9 mouse cellular contexts compared by ENCODE assay signal in genomic region chr1:135770896-135771572, GRCm38 (mm10). TPM values are rescaled to one million over a fixed set of nuclear protein-coding genes. Genes with fewer than 3 reads are reported as not detected.
DNase-seq lines count a peak whose midpoint lies in the region; ATAC-seq lines count a peak whose summit lies in the region.
"Had no signal": no experiment of that assay in that cellular context is flagged by ENCODE, and none has a peak within 500 bp of the region (broad histone marks: within the 10 kb centered on the region; RNA-seq: fewer than 3 reads in every experiment).

No protein-coding gene starts in this region.

- intact Hi-C loops in left cerebral cortex, postnatal 10 days (cut with DNase I) = no loop called here

- 0 out of 2 replicates have a peak, but pooled peaks have one; percentile 48 for ATAC-seq in hindbrain, embryonic 15.5 days (ENCODE audit: low FRiP score, low read depth)
- ATAC-seq in hindbrain, embryonic 11.5 days (ENCODE audit: low FRiP score) = no peak
- no peak; the same call in 1 of the 2 replicates for ATAC-seq in heart, embryonic 13.5 days (ENCODE audit: extremely low read depth, insufficient number of reproducible peaks, low FRiP score, low TSS enrichment)

- H3K27me3 ChIP-seq in hindbrain, embryonic 15.5 days = no peaks in the 10 kb centered on the region
- H3K27me3 ChIP-seq in hindbrain, embryonic 11.5 days (ENCODE audit: control insufficient read depth, insufficient read depth, low read length) = no peaks in the 10 kb centered on the region
- no peaks in the 10 kb centered on the region for H3K27me3 ChIP-seq in heart, embryonic 13.5 days (replicated peaks)
- H3K27me3 ChIP-seq: CH12.LX had no signal

- H3K9me3 ChIP-seq in hindbrain, embryonic 15.5 days = no peaks in the 10 kb centered on the region
- H3K9me3 ChIP-seq in hindbrain, embryonic 11.5 days (ENCODE audit: control insufficient read depth, low read length) = no peaks in the 10 kb centered on the region
- no peaks in the 10 kb centered on the region for H3K9me3 ChIP-seq in heart, embryonic 13.5 days

- H3K27ac ChIP-seq in hindbrain, embryonic 15.5 days (replicated peaks) = no peak overlapping the region
- no peak overlapping the region for H3K27ac ChIP-seq in hindbrain, embryonic 11.5 days (ENCODE audit: low read depth, low read length)
- peak overlapping the region; percentile 77 for H3K27ac ChIP-seq in heart, embryonic 13.5 days (replicated peaks)

- WGBS in hindbrain, embryonic 15.5 days = 48% methylated on average over 12 of the region's 12 CpGs
- 74% methylated on average over 12 of the region's 12 CpGs for WGBS in hindbrain, embryonic 11.5 days
- 28% methylated on average over 12 of the region's 12 CpGs for WGBS in heart, embryonic 13.5 days

- H3K4me1 ChIP-seq in hindbrain, embryonic 15.5 days (replicated peaks) = peaks cover 34% of the 10 kb centered on the region
- 0 out of 2 replicates have a peak, but pooled peaks cover 7% of the 10 kb centered on the region for H3K4me1 ChIP-seq in hindbrain, embryonic 11.5 days (replicated peaks; ENCODE audit: control insufficient read depth, insufficient read depth, low read length)
- H3K4me1 ChIP-seq in heart, embryonic 13.5 days = peaks cover 60% of the 10 kb centered on the region

- H3K4me3 ChIP-seq in hindbrain, embryonic 15.5 days = no peak overlapping the region
- H3K4me3 ChIP-seq in hindbrain, embryonic 11.5 days (ENCODE audit: low read depth, low read length) = no peak overlapping the region
- H3K4me3 ChIP-seq in heart, embryonic 13.5 days = no peak overlapping the region

- DNase-seq in hindbrain, embryonic 11.5 days (ENCODE audit: low spot score) = no peak
- DNase-seq in adrenal gland, postnatal 36 days = peak; percentile 63 to 72
- DNase-seq in lung, postnatal 36 days = peak; percentile 75
- no peak for DNase-seq in cerebellum, adult 8-10 months
- no peak for DNase-seq in embryo, embryonic 10 days (ENCODE audit: low spot score)
- no peak for DNase-seq in left cerebral cortex, postnatal 10 days (ENCODE audit: extremely low spot score in 1 of 2, low spot score in 2 of 2)

- no peaks in the 10 kb centered on the region for H3K36me3 ChIP-seq in hindbrain, embryonic 15.5 days
- H3K36me3 ChIP-seq in hindbrain, embryonic 11.5 days (ENCODE audit: control insufficient read depth, insufficient read depth, low read length) = no peaks in the 10 kb centered on the region
- H3K36me3 ChIP-seq in heart, embryonic 13.5 days = peaks cover 26% of the 10 kb centered on the region

- H3K9ac ChIP-seq in hindbrain, embryonic 15.5 days = no peak overlapping the region
- no peak overlapping the region for H3K9ac ChIP-seq in hindbrain, embryonic 11.5 days (ENCODE audit: low read depth, low read length)
- H3K9ac ChIP-seq in heart, embryonic 13.5 days = peak overlapping the region; percentile 66

- no peak overlapping the region for H3K4me2 ChIP-seq in hindbrain, embryonic 15.5 days
- H3K4me2 ChIP-seq in hindbrain, embryonic 11.5 days (replicated peaks; ENCODE audit: low read depth, low read length) = no peak overlapping the region
- peak overlapping the region; percentile 34 for H3K4me2 ChIP-seq in heart, embryonic 13.5 days

RNA-seq across cellular contexts. Expression of gene Phlda3, which starts 5.1 kb away (rescaled TPM):
- polyA plus RNA-seq in hindbrain, embryonic 15.5 days (2015; fragmentation: Nextera tagmentation; extraction: Ambion mirVana) = 34.9 and 39.9 TPM in 2 replicates
- 18.2 and 18.6 TPM in 2 replicates for polyA plus RNA-seq in hindbrain, embryonic 11.5 days (2014; fragmentation: Nextera tagmentation; extraction: Ambion mirVana)
- total RNA-seq in adrenal gland, postnatal 36 days (2021) = 10 to 100 TPM; 45.8 to 51.9 TPM
- 67.1 and 75.3 TPM in 2 replicates for polyA plus RNA-seq in heart, embryonic 13.5 days (2015; fragmentation: Nextera tagmentation; extraction: Ambion mirVana)
- 10 to 100 TPM; 11.5 to 11.6 TPM for total RNA-seq in left cerebral cortex, postnatal 10 days (2021)

RNA-seq across cellular contexts. Expression of gene Tnni1, which starts 8.2 kb away (rescaled TPM):
- 1.3 and 1.8 TPM in 2 replicates for polyA plus RNA-seq in hindbrain, embryonic 15.5 days (2015; fragmentation: Nextera tagmentation; extraction: Ambion mirVana)
- polyA plus RNA-seq in hindbrain, embryonic 11.5 days (2014; fragmentation: Nextera tagmentation; extraction: Ambion mirVana) = 6.0 and 11.3 TPM in 2 replicates
- under 1 TPM in 1 of 2 experiments, not detected in 1; 0.33 TPM for total RNA-seq in adrenal gland, postnatal 36 days (2021)
- polyA plus RNA-seq in heart, embryonic 13.5 days (2015; fragmentation: Nextera tagmentation; extraction: Ambion mirVana) = 3,602 and 4,207 TPM in 2 replicates
- total RNA-seq in left cerebral cortex, postnatal 10 days (2021) = 1 to 10 TPM in 1 of 2 experiments, under 1 TPM in 1; 0.99 to 1.1 TPM

RNA-seq across cellular contexts. Expression of gene Lad1, which starts 47.4 kb away (rescaled TPM):
- polyA plus RNA-seq in hindbrain, embryonic 15.5 days (2015; fragmentation: Nextera tagmentation; extraction: Ambion mirVana) = 0.78 and 0.80 TPM in 2 replicates
- polyA plus RNA-seq in hindbrain, embryonic 11.5 days (2014; fragmentation: Nextera tagmentation; extraction: Ambion mirVana) = 0.96 and 1.3 TPM in 2 replicates
- total RNA-seq in adrenal gland, postnatal 36 days (2021) = not detected
- 4.0 and 4.4 TPM in 2 replicates for polyA plus RNA-seq in heart, embryonic 13.5 days (2015; fragmentation: Nextera tagmentation; extraction: Ambion mirVana)
- total RNA-seq in left cerebral cortex, postnatal 10 days (2021) = under 1 TPM; 0.75 to 0.91 TPM
- total RNA-seq: CH12.LX had no signal

RNA-seq across cellular contexts. Expression of gene Csrp1, which starts 51.2 kb away (rescaled TPM):
- polyA plus RNA-seq in hindbrain, embryonic 15.5 days (2015; fragmentation: Nextera tagmentation; extraction: Ambion mirVana) = 17.7 and 19.6 TPM in 2 replicates
- 42.2 and 42.8 TPM in 2 replicates for polyA plus RNA-seq in hindbrain, embryonic 11.5 days (2014; fragmentation: Nextera tagmentation; extraction: Ambion mirVana)
- total RNA-seq in adrenal gland, postnatal 36 days (2021) = 10 to 100 TPM; 73.3 to 99.3 TPM
- 207 and 208 TPM in 2 replicates for polyA plus RNA-seq in heart, embryonic 13.5 days (2015; fragmentation: Nextera tagmentation; extraction: Ambion mirVana)
- total RNA-seq in left cerebral cortex, postnatal 10 days (2021) = 10 to 100 TPM; 67.3 to 85.0 TPM

Comparison
In these comparisons a context has a peak if more than half of its experiments do, and no peak if none do; other contexts are left out.
1. DNase-seq: peak in adrenal gland, postnatal 36 days (2 of 2) and lung, postnatal 36 days (single experiment); none in hindbrain, embryonic 11.5 days (single experiment), cerebellum, adult 8-10 months (single experiment), embryo, embryonic 10 days (single experiment) and left cerebral cortex, postnatal 10 days (0 of 2).
2. RNA of gene Tnni1, which starts 8.2 kb away (polyA plus RNA-seq): 3,602 to 4,207 TPM in heart, embryonic 13.5 days; 6.0 to 11.3 TPM in hindbrain, embryonic 11.5 days and 1.3 to 1.8 TPM in hindbrain, embryonic 15.5 days; every median in the first group is over 100 times any median in the second.